Mouse (Mus musculus) naive thymus-derived CD4-positive, alpha-beta T cell, adult 2 months (primary cell): Measurements from ENCODE around the gene Agtpbp1.

ENCODE experiments used
- DNase-seq: peaks from one replicate; pipeline ENCODE4 v3.0.0-alpha.2; 2011; ENCODE audit warnings: low read depth

The Agtpbp1 gene

GRCm38 (mm10) chr13:59423871-59424270 lies 161.2 kb downstream of the Agtpbp1 start:
- no peak for DNase-seq

DNA sequence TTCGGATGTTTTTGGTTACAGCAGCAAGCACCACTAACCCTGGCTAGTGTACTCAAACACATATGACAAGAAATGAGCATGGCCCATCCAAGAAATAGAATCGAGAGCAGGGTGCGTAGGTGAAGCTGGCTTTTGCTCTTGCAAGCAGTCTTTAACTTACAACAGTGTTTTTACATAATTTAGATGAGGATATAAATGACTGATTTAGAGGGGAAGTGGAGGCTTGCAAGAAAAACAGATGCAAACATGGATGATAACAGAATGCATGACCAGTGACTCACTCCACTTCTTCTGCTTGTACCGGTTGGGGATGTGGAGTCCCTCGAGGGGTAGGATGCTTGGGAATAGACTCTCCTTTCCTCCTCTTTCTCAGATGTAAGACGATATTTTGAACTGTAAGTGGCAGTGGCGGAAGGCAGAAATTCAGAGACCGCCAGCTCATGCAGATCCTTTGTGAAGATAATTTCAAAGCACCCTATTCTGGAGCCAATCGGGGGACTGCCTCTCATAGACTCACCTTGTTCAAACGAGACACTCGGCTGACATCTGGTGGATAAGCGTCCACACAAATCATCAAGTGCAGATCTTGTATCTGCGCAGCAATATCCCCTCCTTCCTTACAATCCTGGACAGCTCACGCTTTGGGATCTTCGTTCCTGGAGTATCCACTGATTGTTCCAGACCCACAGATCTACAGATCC lies 168.3 kb downstream of the Agtpbp1 start:
- no peak for DNase-seq

DNA sequence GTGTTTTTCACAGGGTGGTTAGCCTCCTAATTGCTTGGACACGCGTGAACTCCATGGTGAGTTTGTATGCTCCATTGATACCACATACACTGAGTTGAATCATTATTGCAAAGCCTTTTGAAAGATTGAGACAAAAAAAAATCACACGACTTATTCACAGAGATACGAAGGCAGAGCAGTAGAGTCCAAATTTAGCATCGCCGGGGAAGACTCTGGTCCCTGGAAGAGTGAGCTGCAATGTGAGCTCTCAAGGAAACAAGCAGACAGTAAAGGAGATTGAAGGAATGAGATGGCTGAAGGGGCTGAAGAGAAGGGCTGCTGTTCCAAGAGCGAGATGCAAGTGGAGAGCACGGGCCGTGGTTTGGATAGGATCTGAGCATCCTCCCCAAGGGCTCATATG lies 171.1 kb downstream of the Agtpbp1 start:
- no peak for DNase-seq

DNA sequence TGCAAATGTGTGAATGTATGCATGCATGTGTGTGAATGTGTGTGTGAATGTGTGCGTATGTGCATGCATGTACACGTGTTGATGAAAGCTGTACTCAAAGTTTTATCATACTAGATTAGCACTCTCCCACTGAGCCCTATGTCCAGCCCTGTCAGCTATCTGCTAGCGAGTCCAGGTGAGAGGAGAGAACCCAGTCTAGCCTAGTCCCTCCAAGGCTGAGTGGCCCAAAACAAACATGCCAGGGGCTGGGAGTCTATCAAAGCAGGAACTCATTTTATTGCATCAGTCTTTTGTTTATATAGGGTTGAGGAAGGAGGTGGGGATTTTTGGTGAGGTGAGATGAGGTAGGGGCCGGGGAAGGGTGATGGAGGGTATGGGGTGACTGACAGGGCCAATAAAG lies 172.4 kb downstream of the Agtpbp1 start:
- DNase-seq: no peak

DNA sequence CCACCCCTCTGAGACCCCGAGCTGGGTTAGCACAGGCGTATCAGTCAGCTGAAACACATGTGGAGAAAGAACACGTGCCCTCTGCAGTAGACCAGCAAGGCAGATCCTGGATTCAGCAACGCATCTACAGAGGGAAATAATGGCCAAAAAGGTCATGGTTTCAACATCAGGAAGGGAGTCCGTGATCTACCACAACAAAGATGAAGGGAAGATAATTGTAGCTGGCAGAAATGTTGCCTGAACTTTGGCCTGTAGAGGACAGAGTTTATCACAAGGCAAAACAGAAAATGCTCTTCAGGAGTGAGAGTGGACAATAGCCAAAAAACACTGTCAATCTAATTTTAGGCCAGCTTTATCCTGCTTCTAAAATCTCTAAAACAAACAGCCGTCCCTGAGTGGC lies 177.8 kb downstream of the Agtpbp1 start:
- no peak for DNase-seq

DNA sequence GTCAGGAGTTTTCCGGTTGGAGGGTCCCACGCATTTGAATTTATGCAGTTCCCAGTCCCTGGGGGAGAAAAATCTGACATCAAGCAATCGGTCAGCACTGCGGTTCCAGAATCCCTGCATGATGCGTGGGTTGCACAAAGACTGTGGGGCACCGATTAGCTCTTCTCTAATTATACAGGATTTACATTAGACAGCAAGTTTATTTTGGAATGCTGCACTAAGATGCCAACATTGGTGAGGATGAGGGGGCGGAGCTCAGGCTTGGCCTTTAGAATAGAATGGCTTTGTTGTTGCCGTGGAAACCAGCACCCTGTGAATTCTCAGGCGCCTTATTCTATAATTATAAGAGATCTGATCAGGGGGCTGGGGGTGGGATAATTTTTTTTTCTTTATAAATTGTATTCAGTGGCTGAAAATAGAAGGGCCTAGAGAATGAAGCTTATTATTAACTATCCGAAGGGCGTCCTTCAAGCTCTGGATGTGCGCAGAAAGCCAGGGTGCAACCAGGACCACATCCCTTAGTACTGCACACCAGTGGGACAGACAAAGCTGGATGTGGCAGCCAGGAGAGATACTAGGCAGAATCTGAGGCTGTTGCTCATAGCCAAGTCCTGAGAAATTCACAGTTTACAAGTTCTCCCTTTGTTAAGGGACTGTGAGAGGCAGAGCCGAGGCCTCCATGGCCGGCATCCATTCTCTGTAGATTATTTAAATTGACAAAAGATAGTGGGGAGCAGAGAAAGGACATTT lies 182.8 kb downstream of the Agtpbp1 start:
- DNase-seq: no peak

- DNase-seq: peak; percentile 2
These were observed 187.5 kb downstream of the Agtpbp1 start for GRCm38 (mm10) chr13:59397571-59397970.
